Mouse (Mus musculus) heart, adult 2 months (tissue): Measurements from ENCODE around the gene Nhp2.

Experiments used
- CTCF ChIP-seq: fragments of 200-600 bp; IDR thresholded peaks from 2 replicates; pipeline ENCODE4 v1.8.1; 2022; ENCODE audit warnings: antibody characterized with exemption, mild to moderate bottlenecking, moderate library complexity
- POLR2A ChIP-seq: fragments of 200-500 bp; IDR thresholded peaks from 2 replicates; pipeline ENCODE4 v1.6.1; 2011; ENCODE audit warnings: mild to moderate bottlenecking, low read depth, low read length, control low read depth; ENCODE audit not compliant: insufficient read depth

DNA sequence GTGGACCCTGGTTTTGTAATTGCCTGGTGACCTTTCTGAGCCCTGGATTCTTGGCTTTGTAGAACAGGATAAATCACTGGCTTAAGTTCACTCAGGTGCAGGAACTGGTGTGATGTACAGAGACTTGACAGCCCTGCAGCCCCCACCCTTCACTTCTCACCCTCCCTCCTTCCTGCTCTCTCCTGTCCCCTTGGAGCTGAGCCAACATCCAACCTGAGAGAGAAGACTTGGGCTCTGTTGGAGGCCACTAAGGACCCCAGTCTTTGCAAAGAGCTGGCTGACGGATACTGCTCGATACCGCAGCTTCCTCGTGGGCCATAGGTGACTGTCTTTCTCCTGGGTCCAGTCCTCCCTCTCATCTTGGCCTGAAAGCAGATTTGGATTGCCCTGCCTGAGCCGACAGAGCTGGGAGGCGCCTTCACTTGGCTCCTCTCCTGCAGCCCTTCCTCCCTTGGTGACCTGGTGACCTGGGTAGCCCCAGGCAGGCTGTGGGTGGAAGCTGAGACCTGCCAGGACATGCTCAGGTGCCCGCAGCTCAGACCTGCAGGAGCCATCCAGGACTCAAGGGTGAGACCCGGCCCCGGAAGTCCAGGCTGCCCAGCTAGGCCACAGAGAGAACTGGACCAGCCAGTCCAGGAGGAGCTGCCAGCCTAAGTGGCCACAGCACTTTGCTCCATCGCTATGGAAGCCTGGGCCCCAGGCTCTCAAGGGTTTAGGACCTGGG lies 37.4 kb downstream of the Nhp2 start:
- no peak for TF ChIP-seq CTCF
- no peak for TF ChIP-seq POLR2A
